Mouse (Mus musculus) myocyte (in vitro differentiated cells): ENCODE data around the gene Trf.

Experiments used
- CEBPB ChIP-seq: IDR thresholded peaks from 2 replicates; pipeline ENCODE4 v1.6.1; 2011; ENCODE audit warnings: mild to moderate bottlenecking, moderate library complexity; ENCODE audit not compliant: poor library complexity, insufficient read depth, severe bottlenecking
- E2F4 ChIP-seq: IDR thresholded peaks from one replicate; pipeline ENCODE4 v1.6.1; 2011; ENCODE audit warnings: mild to moderate bottlenecking, control low read depth, moderate library complexity; ENCODE audit not compliant: insufficient read depth
- MAX ChIP-seq: IDR thresholded peaks from one replicate; pipeline ENCODE4 v1.6.1; 2011; ENCODE audit warnings: low read depth, mild to moderate bottlenecking, control low read depth
- MYOD1 ChIP-seq, 3 experiments: IDR thresholded peaks; one replicate each; pipeline ENCODE4 v1.6.1; 2011; ENCODE audit warnings: control low read depth in 2 of 3, low read depth in 2 of 3, mild to moderate bottlenecking in 2 of 3, moderate library complexity in 1 of 3; ENCODE audit not compliant: insufficient read length in 2 of 3, control insufficient read depth in 1 of 3
- MYOG ChIP-seq, 3 experiments: IDR thresholded peaks; one replicate each; pipeline ENCODE4 v1.6.1; 2011; ENCODE audit warnings: control low read depth in 2 of 3, low read depth in 2 of 3, mild to moderate bottlenecking in 2 of 3; ENCODE audit not compliant: insufficient read length in 2 of 3, control insufficient read depth in 1 of 3, insufficient read depth in 1 of 3
- POLR2A ChIP-seq: IDR thresholded peaks from one replicate; pipeline ENCODE4 v1.6.1; 2011; ENCODE audit warnings: low read depth, mild to moderate bottlenecking, control low read depth, moderate library complexity; ENCODE audit not compliant: insufficient read length
- POLR2AphosphoS2 ChIP-seq: IDR thresholded peaks from one replicate; pipeline ENCODE4 v1.6.1; 2011; ENCODE audit warnings: low read depth, control low read depth; ENCODE audit not compliant: insufficient read length
- REST ChIP-seq: IDR thresholded peaks from one replicate; pipeline ENCODE4 v1.6.1; 2011; ENCODE audit warnings: mild to moderate bottlenecking, control low read depth, moderate library complexity; ENCODE audit not compliant: insufficient read depth, insufficient read length
- SRF ChIP-seq: IDR thresholded peaks from one replicate; pipeline ENCODE4 v1.6.1; 2011; ENCODE audit warnings: low read depth; ENCODE audit not compliant: control insufficient read depth, insufficient read length
- TCF12 ChIP-seq: IDR thresholded peaks from one replicate; pipeline ENCODE4 v1.6.1; 2011; ENCODE audit warnings: mild to moderate bottlenecking, control low read depth; ENCODE audit not compliant: poor library complexity, insufficient read depth, severe bottlenecking
- TCF3 ChIP-seq: IDR thresholded peaks from one replicate; pipeline ENCODE4 v1.6.1; 2011; ENCODE audit warnings: low read depth, control low read depth; ENCODE audit not compliant: insufficient read length
- USF1 ChIP-seq: IDR thresholded peaks from one replicate; pipeline ENCODE4 v1.6.1; 2011; ENCODE audit warnings: low read depth, mild to moderate bottlenecking, control low read depth, moderate library complexity

DNA sequence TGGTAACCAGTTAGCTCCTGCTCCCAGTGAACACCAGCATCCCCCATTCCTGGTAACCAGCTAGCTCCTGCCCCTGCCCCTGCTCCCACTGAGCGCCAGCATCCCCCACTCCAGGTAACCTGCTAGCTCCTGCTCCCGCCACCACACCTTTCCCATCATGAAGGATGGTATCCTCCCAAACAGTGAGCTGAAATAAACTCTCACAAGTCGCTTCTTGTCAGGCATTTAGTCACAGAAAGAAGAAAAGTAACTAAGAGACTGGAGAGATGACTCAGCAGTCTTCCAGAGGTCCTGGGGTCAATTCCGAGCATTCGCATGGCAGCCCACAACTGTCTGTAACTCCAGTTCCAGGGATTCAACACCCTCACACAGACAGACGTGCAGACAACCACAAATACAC is 46.6 kb upstream of the Trf start:
- TF ChIP-seq MYOG (IDR thresholded peaks at IDR 0.05; ENCODE audit: control insufficient read depth in 1 of 3, insufficient read depth in 1 of 3, insufficient read length in 2 of 3, low read depth in 2 of 3) (no peak), POLR2A (no peak), E2F4 (no peak), USF1 (no peak), REST (no peak), MYOD1 (IDR thresholded peaks at IDR 0.05; ENCODE audit: control insufficient read depth in 1 of 3, insufficient read length in 2 of 3, low read depth in 2 of 3) (no peak), MAX (no peak), CEBPB (no peak), TCF12 (no peak), SRF (no peak), POLR2AphosphoS2 (no peak), TCF3 (no peak)
